Comparison of ENCODE assay signal across 22 mouse cellular contexts in the genomic region with DNA sequence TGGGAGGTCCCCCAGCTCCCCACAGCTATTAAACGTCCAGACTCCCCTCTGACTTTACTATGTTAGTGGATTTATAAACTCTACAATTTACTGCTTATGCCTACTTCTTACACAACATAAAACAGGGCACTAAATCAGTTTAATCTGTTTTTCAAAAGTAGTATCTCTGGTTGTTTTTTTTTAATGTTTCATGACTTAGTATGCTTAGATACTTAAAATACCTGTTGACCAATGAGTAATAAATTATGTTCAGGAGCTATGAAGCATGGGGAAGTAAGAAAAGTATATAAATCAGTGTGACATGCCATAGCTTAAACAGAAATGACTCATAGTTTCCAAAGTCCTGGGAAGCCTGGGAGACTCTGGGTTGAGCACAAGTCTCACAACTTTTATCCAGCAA. TPM values are rescaled to one million over a fixed set of nuclear protein-coding genes. Genes with fewer than 3 reads are reported as not detected.
DNase-seq lines count a peak whose midpoint lies in the region; ATAC-seq and TF ChIP-seq lines count a peak whose summit lies in the region.
"Had no signal": no experiment of that assay in that cellular context is flagged by ENCODE, and none has a peak within 500 bp of the region (broad histone marks: within the 10 kb centered on the region; RNA-seq: fewer than 3 reads in every experiment).

No protein-coding gene starts in this region.

- H3K27me3 ChIP-seq in intestine, embryonic 16.5 days (replicated peaks; ENCODE audit: control insufficient read depth, insufficient read depth, low read length), result no peaks in the 10 kb centered on the region
- H3K27me3 ChIP-seq in intestine, postnatal 0 days (replicated peaks; ENCODE audit: control insufficient read depth, insufficient read depth, low read length), result no peaks in the 10 kb centered on the region
- H3K27me3 ChIP-seq in MEL (ENCODE audit: control insufficient read depth in 1 of 2, insufficient read depth in 2 of 2, low read length in 2 of 2), result no peaks in the 10 kb centered on the region
- no peaks in the 10 kb centered on the region for H3K27me3 ChIP-seq in hindbrain, embryonic 14.5 days (ENCODE audit: control insufficient read depth, insufficient read depth, low read length)

- TF ChIP-seq RAD21 in MEL (IDR thresholded peaks at IDR 0.05; ENCODE audit: low read depth, low read length), result no peak

- no peak for TF ChIP-seq EP300 in MEL (IDR thresholded peaks at IDR 0.05; ENCODE audit: low read depth in 1 of 2, low read length in 2 of 2)

- H3K4me1 ChIP-seq in intestine, embryonic 16.5 days (ENCODE audit: control insufficient read depth, insufficient read depth, low read length), result no peaks in the 10 kb centered on the region
- no peaks in the 10 kb centered on the region for H3K4me1 ChIP-seq in intestine, postnatal 0 days (replicated peaks; ENCODE audit: control insufficient read depth, insufficient read depth, low read length)
- peaks cover 3 to 6% of the 10 kb centered on the region in 2 experiments; a peak in 3 of 4 replicates for H3K4me1 ChIP-seq in MEL (ENCODE audit: control insufficient read depth in 1 of 2, insufficient read depth in 2 of 2, low read length in 2 of 2)
- no peaks in the 10 kb centered on the region for H3K4me1 ChIP-seq in hindbrain, embryonic 14.5 days (replicated peaks; ENCODE audit: control insufficient read depth, insufficient read depth, low read length)
- H3K4me1 ChIP-seq: forebrain, embryonic 10.5 days had no signal

- no peak overlapping the region for H3K27ac ChIP-seq in intestine, embryonic 16.5 days (ENCODE audit: low read length)
- H3K27ac ChIP-seq in intestine, postnatal 0 days (ENCODE audit: low read depth, low read length), result no peak overlapping the region
- H3K27ac ChIP-seq in MEL (ENCODE audit: control insufficient read depth, low read depth, low read length), result no peak overlapping the region
- H3K27ac ChIP-seq in hindbrain, embryonic 14.5 days, result no peak overlapping the region
- H3K27ac ChIP-seq: forebrain, embryonic 10.5 days; layer of hippocampus, adult 2 months had no signal

- DNase-seq in 3134 (ENCODE audit: extremely low read depth, insufficient read length, low spot score) (peak; percentile 45), MEL (ENCODE audit: low read depth, low spot score) (peak; percentile 16)
- DNase-seq in mesoderm, embryonic 11.5 days (ENCODE audit: low read depth, low spot score), result peak; percentile 32
- DNase-seq in hindbrain, embryonic 14.5 days (ENCODE audit: low spot score), result no peak
- DNase-seq in adrenal gland, postnatal 25 days, result no peak
- DNase-seq: adrenal gland, postnatal 36 days; cerebellum, adult 11-12 months; cerebellum, postnatal 14 days; embryo, embryonic 11 days; gastrocnemius, postnatal 10 days; kidney, postnatal 14 days; left cerebral cortex, postnatal 4 days; lung, adult 18-20 months; right cerebral cortex, postnatal 14 days had no signal

- no peaks in the 10 kb centered on the region for H3K9me3 ChIP-seq in intestine, embryonic 16.5 days (ENCODE audit: control insufficient read depth, low read length)
- H3K9me3 ChIP-seq in intestine, postnatal 0 days (ENCODE audit: control insufficient read depth), result no peaks in the 10 kb centered on the region
- no peaks in the 10 kb centered on the region for H3K9me3 ChIP-seq in MEL (replicated peaks; ENCODE audit: insufficient read depth, low read length)
- no peaks in the 10 kb centered on the region for H3K9me3 ChIP-seq in hindbrain, embryonic 14.5 days (ENCODE audit: control insufficient read depth, low read length)
- H3K9me3 ChIP-seq: forebrain, embryonic 10.5 days had no signal

- no peak for TF ChIP-seq POLR2A in MEL (IDR thresholded peaks at IDR 0.05; ENCODE audit: control insufficient read depth in 1 of 2, insufficient read depth in 1 of 2, low read depth in 1 of 2, low read length in 2 of 2, poor library complexity in 1 of 2)

- ATAC-seq in intestine, embryonic 16.5 days, result 0 out of 2 replicates have a peak, but pooled peaks have one; percentile 48
- ATAC-seq in intestine, postnatal 0 days, result no peak
- no peak for ATAC-seq in hindbrain, embryonic 14.5 days (ENCODE audit: low FRiP score)
- ATAC-seq: midbrain, embryonic 16.5 days had no signal

- H3K4me3 ChIP-seq in intestine, embryonic 16.5 days (ENCODE audit: low read length), result no peak overlapping the region
- H3K4me3 ChIP-seq in intestine, postnatal 0 days (ENCODE audit: low read depth, low read length), result no peak overlapping the region
- no peak overlapping the region for H3K4me3 ChIP-seq in MEL (ENCODE audit: control insufficient read depth in 1 of 2, insufficient read depth in 1 of 2, low read depth in 2 of 2, low read length in 2 of 2)
- no peak overlapping the region for H3K4me3 ChIP-seq in hindbrain, embryonic 14.5 days (replicated peaks; ENCODE audit: low read length)
- H3K4me3 ChIP-seq: forebrain, embryonic 10.5 days; layer of hippocampus, adult 2 months had no signal

- peaks cover 7% of the 10 kb centered on the region for H3K79me2 ChIP-seq in MEL (ENCODE audit: control insufficient read depth, insufficient read depth, low read length, poor library complexity)

- 39% methylated on average over 1 of the region's 1 CpGs for WGBS in intestine, embryonic 16.5 days
- WGBS in intestine, postnatal 0 days, result 68% methylated on average over 1 of the region's 1 CpGs
- 78% methylated on average over 1 of the region's 1 CpGs for WGBS in hindbrain, embryonic 14.5 days

- H3K4me2 ChIP-seq in intestine, embryonic 16.5 days (ENCODE audit: low read depth, low read length), result no peak overlapping the region
- no peak overlapping the region for H3K4me2 ChIP-seq in intestine, postnatal 0 days (replicated peaks; ENCODE audit: low read depth)
- H3K4me2 ChIP-seq in hindbrain, embryonic 14.5 days (replicated peaks), result no peak overlapping the region
- H3K4me2 ChIP-seq: liver, embryonic 11.5 days had no signal

- no peak overlapping the region for H3K9ac ChIP-seq in intestine, embryonic 16.5 days (ENCODE audit: low read depth, low read length)
- no peak overlapping the region for H3K9ac ChIP-seq in intestine, postnatal 0 days (ENCODE audit: low read depth, low read length)
- H3K9ac ChIP-seq in MEL (ENCODE audit: control insufficient read depth, low read depth, low read length, poor library complexity, severe bottlenecking), result no peak overlapping the region
- no peak overlapping the region for H3K9ac ChIP-seq in hindbrain, embryonic 14.5 days

- H3K36me3 ChIP-seq in intestine, embryonic 16.5 days (ENCODE audit: control insufficient read depth, insufficient read depth, low read length), result no peaks in the 10 kb centered on the region
- peaks cover 4% of the 10 kb centered on the region; the same call in 1 of the 2 replicates for H3K36me3 ChIP-seq in intestine, postnatal 0 days (ENCODE audit: control insufficient read depth, insufficient read depth)
- H3K36me3 ChIP-seq in MEL (ENCODE audit: control insufficient read depth in 1 of 2, insufficient read depth in 2 of 2, low read length in 2 of 2), result peaks cover 5 to 11% of the 10 kb centered on the region in 2 experiments
- H3K36me3 ChIP-seq in hindbrain, embryonic 14.5 days (replicated peaks; ENCODE audit: control insufficient read depth, insufficient read depth), result no peaks in the 10 kb centered on the region
- H3K36me3 ChIP-seq: forebrain, embryonic 10.5 days had no signal

- no peak for TF ChIP-seq CTCF in intestine, postnatal 0 days (IDR thresholded peaks at IDR 0.05; ENCODE audit: low read depth)
- no peak for TF ChIP-seq CTCF in MEL (IDR thresholded peaks at IDR 0.05 in 2 of 3, conservative IDR thresholded peaks at IDR 0.05 in 1 of 3; ENCODE audit: control insufficient read depth in 1 of 3, insufficient read depth in 1 of 3, low read depth in 2 of 3, low read length in 3 of 3, poor library complexity in 1 of 3, severe bottlenecking in 1 of 3)

TF ChIP-seq in MEL, 35 proteins besides CTCF, POLR2A, EP300 and RAD21:
- TF ChIP-seq MYC (IDR thresholded peaks at IDR 0.05; ENCODE audit: low read depth, low read length) (no peak), ZNF384 (IDR thresholded peaks at IDR 0.05; ENCODE audit: low read depth, low read length) (no peak), ETS1 (IDR thresholded peaks at IDR 0.05; ENCODE audit: low read depth, low read length) (no peak), MYB (IDR thresholded peaks at IDR 0.05; ENCODE audit: low read depth, low read length) (no peak), E2F4 (IDR thresholded peaks at IDR 0.05; ENCODE audit: borderline replicate concordance, low read depth, low read length) (no peak), USF1 (IDR thresholded peaks at IDR 0.05; ENCODE audit: low read depth, low read length) (no peak), NELFE (IDR thresholded peaks at IDR 0.05; ENCODE audit: low read depth, low read length) (no peak), ZC3H11A (IDR thresholded peaks at IDR 0.05; ENCODE audit: low read depth, low read length) (no peak), MEF2A (IDR thresholded peaks at IDR 0.05; ENCODE audit: extremely low read depth, insufficient replicate concordance, low read depth, low read length, poor library complexity, severe bottlenecking) (no peak), CHD2 (IDR thresholded peaks at IDR 0.05; ENCODE audit: low read length) (no peak), TBP (IDR thresholded peaks at IDR 0.05; ENCODE audit: low read depth, low read length) (no peak), CHD1 (IDR thresholded peaks at IDR 0.05; ENCODE audit: low read depth, low read length) (no peak), KAT2A (conservative IDR thresholded peaks at IDR 0.05; ENCODE audit: low read depth, low read length) (no peak), ZKSCAN1 (IDR thresholded peaks at IDR 0.05; ENCODE audit: low read depth, low read length) (no peak), BHLHE40 (IDR thresholded peaks at IDR 0.05; ENCODE audit: borderline replicate concordance, low read depth, low read length) (no peak), GATA1 (IDR thresholded peaks at IDR 0.05; ENCODE audit: low read depth, low read length) (no peak), MAFK (IDR thresholded peaks at IDR 0.05; ENCODE audit: borderline replicate concordance, low read depth, low read length) (no peak), MAX (IDR thresholded peaks at IDR 0.05; ENCODE audit: low read length) (no peak), SMC3 (IDR thresholded peaks at IDR 0.05; ENCODE audit: low read depth, low read length) (no peak)

RNA-seq across cellular contexts. Expression of a gene that starts 17.1 kb away (rescaled TPM):
- 0.42 and 0.44 TPM in 2 replicates for polyA plus RNA-seq in intestine, embryonic 16.5 days (2015; fragmentation: Nextera tagmentation; extraction: Ambion mirVana)
- 0.39 and 0.50 TPM in 2 replicates for polyA plus RNA-seq in intestine, postnatal 0 days (2015; fragmentation: Nextera tagmentation; extraction: Ambion mirVana)
- 0.08 TPM in 1 of 2 replicates, not detected in the other for total RNA-seq in MEL (2012; rRNA removed)
- under 1 TPM in 1 of 2 experiments, not detected in 1; 0.01 TPM for polyA plus RNA-seq in MEL (2012; ENCODE audit: insufficient read depth in 1 of 2, insufficient read length in 2 of 2, low read depth in 1 of 2, low replicate concordance in 2 of 2, missing spikeins in 1 of 2)
- polyA plus RNA-seq in hindbrain, embryonic 14.5 days (2014; fragmentation: Nextera tagmentation; extraction: Ambion mirVana), result 7.9 and 9.0 TPM in 2 replicates
- not detected in 2 replicates for total RNA-seq in adrenal gland, postnatal 25 days (2021)
- total RNA-seq: adrenal gland, postnatal 36 days; hematopoietic stem cell, adult 5-6 weeks had no signal
- polyA plus RNA-seq: spleen, adult 2 months had no signal

Comparison
In these comparisons a context has a peak if more than half of its experiments do, and no peak if none do; other contexts are left out.
1. DNase-seq: peak in 3134 (single experiment), MEL (single experiment) and mesoderm, embryonic 11.5 days (single experiment); none in hindbrain, embryonic 14.5 days (single experiment) and adrenal gland, postnatal 25 days (single experiment).